Mouse (Mus musculus) CD4-positive, CD25-positive, alpha-beta regulatory T cell, adult 2 months (primary cell): ENCODE results near the gene Pkdrej.
"Not testable (repeated sequence)": the region's sequence is repeated elsewhere in the genome, so short reads cannot be mapped to it uniquely, and the experiment has no call there.

ENCODE experiments used
- DNase-seq: peaks from one replicate; pipeline ENCODE4 v3.0.0-alpha.2; 2012; ENCODE audit warnings: low read depth, low spot score

Pkdrej gene

DNA sequence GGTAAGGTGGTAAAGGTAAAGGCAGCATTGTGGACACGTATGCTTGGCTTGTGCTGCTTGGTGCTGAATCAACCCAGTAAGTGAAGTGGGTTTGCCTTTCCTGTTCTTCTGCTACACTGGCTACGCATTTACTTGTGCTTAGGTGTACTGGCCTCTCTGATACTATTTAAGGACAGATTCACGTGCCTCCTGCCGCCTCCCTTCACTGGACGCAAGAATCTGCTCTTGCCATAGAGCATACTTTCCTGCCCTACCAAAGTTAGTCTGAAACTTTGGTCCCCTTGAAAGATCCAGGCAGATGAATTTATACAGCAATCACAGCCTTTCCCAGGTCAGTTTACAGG lies 11.1 kb downstream of the Pkdrej start:
- DNase-seq, result no peak

DNA sequence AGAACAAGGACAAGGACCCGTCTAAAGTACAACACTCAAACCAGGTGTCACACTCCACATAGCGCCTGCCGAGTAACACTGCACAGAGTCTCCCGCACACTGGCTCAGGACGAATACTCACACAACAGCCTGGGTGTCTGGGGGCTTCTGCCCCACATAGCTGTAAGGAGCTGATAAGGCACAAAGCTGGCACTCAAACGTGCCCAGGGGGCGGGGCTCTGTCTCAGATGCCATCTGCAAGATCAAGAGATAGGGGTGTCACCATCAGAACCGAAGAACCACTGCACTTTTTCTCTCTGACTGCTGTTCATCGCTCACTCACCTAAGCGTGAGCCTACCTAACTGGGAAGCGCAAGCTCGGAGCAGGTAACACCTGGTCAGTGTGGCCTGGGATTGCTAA lies 12.4 kb downstream of the Pkdrej start:
- DNase-seq, result peak; percentile 35

DNA sequence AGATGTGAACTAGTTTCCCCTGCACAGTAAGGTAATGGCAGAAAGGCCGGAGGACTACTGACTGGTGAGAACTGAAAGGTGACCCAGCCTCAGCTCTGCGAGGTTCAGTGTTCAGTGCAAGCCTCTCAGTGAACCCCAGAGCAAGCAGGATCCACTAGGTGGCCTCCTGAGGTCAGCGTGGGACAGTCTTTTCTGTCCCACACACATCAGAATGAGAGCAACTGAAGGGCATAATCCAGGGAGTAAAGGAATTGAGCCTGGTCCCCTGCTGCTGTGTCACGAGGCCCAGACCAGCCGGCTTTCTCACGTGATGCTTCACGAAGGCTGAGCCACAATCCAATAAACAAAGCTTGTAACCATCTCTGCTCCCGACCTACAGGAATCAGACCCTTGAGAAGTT lies 13.1 kb downstream of the Pkdrej start:
- no peak for DNase-seq

DNA sequence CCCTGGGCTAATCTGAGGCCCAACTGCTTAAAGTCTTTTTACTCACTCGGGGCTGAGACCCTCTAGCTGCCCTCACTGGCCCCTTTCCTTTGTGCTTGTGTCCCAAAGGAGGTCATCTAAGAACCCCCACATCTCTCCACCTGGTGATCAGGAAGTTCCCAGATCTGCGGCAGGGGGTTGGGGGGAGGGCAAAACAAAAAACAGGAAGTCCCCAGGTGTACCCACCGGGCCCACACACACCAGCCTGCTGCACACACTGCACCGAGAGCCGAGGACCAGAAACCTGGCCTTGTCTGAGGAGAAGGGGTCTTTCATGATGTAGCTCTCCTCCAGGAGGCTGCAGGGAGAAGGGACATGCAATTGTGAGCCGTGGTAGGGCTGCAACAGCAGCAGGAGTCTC lies 13.5 kb downstream of the Pkdrej start:
- no peak for DNase-seq

DNA sequence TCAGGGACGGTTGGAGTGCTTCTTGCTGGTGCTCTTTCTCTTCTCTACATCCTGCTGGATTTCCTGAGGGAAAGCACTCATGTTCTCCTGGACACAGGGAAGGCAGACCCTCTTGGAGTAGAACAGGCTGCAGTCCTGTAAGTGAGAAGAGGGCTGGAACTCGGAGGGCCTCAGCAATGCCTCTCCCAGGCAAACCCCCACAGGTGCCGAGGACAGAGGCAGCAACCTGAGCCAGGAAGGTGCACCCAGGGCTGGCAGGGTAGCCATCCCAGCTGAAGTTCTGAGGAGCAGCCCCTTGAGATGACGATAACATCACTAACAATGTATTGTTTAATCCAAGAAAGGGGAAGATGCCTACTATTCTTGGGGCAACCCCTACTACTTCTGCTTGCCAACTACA lies 14.1 kb downstream of the Pkdrej start:
- DNase-seq, result no peak

DNA sequence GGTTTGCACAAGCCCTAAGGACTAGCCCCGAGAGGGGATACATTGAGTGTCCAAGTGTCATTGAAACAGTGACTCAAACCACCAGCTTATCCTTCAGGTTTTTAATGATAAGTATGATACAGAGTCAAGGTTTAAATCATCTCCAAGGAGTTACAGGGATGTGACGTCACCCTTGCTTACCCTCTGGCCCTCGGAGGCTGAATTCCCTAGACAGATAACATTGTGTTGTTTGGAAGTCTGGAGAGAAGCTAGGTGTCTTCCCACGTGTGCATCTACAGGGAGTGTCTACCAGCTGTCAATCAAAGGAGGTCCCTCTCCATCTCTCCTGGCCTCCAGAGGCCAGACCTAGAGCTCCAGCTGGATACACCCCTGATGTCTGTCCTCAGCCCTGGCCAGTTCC lies 14.6 kb downstream of the Pkdrej start:
- DNase-seq, result no peak

DNA sequence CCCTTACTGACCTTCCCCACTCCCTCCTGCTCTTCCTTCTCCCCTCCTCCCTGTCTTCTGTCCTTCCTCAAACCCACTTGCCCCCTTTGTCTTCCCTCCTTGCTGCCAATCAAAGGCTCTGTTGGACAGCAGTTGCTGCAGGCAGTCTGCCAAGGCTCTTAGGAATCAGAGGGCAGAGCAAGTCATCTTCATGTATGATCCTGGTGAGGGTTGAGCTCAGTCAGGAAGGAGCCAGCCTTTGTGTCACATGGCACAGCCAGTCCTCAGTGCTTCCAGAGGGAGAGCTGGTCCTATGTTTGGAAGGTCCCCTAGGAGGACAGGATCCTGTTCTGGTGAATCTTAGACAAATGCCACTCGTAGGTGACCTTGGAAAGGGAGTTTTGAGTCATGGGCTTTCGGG lies 18.6 kb downstream of the Pkdrej start:
- DNase-seq, result no peak

DNA sequence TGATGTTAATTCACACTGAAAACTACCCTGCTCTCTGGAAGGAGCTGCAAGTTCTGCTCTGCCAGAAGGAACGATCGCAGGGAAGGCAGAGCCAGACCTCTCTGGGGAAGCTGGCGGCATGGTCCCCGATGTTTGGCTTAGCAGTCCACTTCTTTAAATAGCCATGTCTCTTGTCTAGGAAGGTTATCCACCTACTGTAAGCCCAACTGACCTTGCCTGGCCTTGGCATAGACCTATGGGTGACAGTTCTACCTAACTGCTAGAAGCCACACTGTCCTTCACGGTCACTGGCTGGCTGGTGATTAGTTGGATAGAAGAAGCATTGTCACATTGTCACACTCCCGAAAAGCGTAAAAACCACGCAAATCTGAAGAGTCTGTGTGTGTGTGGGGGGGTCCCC lies 22.9 kb downstream of the Pkdrej start:
- no peak for DNase-seq

DNA sequence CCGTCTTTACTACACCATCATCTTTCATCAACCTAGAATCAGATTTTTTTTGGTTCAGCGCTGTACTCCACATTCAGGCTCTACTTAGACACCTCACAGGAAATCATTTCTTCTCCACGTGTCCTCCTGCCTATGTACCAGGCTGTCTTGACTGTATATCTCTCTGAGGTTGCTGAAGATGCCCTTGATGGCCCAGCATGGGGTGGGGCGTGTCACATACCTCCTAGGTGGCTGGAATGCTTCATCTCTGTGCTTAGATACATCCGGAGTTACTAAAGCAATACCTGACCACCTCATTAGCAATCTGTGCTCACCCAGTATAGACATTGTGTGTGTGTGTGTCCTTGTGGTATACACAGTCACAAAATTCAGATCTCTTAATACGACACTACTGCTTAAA lies 26.0 kb downstream of the Pkdrej start:
- DNase-seq, result no peak

DNA sequence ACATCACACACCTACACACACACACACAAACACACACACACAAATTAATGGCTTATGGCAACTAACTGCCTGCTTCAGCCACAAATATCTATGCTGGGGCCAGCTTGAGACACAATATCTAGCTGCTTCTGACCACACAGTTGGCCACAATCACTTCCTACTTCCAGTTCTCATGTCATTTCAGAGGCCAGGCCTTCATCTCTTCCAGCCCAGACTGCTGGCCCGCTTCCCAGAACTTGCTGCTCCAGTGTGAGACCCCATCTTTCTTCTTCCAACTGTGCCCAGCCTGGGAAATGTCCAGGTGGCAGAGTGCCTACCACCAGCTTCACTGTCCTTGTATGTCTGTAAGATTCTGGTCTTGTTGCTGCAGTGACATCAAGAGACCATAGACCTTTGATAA lies 28.7 kb downstream of the Pkdrej start:
- DNase-seq, result no peak

DNA sequence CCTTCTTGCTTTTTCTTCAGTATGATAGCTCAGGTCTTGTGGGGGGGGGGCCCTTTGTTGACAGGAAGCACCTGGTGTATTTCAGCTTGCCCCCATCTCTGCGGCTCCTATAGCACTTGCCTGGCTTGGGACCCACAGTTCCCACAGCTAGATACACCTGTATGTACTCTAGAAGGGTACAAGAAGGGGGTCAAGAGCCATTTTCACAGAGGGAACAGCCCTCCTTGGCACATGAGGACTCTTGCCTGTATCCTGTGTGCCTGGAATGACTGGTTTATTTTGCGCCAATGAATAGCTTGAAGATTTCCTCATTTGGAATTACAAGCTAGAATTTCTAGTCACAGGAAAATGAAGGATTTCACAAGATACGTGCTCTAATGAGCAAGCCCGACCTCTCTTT lies 30.1 kb downstream of the Pkdrej start:
- no peak for DNase-seq

DNA sequence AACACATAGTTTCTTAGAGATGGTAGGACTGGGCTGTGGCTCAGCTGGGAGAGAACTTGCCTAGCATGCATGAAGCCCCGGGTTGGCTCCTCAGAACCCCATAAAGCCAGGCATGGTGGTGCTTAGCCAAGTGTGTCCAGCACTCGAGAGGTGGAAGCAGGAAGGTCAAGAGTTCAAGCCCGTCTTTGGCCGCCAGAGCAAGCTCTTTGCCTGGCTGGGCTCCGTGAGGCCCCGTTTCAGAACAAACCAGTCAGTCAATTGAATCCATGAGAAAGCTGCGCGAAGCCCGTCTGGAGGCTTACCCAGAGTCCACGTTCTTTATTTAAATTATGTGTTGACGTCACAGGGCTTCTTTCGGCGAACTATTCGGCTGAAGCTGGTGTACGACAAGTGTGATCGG lies 32.9 kb downstream of the Pkdrej start:
- no peak for DNase-seq

DNA sequence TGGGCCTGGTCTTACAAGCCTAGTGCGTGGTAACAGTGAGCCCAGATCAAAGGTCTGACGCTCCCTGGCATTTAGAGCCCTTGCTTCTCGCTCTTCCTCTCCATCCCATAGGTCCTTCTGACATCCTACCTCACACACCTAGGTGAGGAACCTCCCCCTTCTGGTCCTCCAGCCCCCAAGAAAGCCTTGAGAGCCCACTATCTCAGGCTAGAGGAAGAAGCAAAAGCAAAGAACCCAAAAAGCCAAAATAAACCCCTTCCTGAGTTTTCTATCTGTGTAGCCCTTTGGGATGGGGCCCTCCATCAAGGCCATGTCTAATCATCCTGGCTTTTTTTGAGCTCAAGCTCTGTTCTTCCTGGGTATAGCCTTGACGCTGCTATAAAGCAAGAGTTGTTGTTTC lies 33.5 kb downstream of the Pkdrej start:
- no peak for DNase-seq

DNA sequence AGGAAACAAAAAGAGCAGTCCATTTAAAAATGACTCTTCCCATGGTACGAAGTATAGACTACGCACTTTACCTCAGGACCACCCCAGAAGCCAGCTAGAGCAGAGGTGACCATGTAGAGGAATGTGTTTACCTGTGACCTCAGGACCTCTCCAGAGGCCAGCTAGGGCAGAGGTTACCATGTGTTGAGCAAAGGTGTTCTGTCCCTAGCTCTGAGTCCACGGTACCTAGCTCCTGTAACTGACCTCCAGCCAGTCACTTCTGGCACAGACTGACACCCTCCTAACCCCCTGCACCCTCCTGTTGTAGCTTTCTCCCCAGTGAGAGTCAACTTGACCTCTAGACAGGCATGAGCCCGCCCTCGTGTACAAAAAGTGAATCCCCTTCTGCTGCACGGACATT lies 34.1 kb downstream of the Pkdrej start:
- DNase-seq, result no peak

DNA sequence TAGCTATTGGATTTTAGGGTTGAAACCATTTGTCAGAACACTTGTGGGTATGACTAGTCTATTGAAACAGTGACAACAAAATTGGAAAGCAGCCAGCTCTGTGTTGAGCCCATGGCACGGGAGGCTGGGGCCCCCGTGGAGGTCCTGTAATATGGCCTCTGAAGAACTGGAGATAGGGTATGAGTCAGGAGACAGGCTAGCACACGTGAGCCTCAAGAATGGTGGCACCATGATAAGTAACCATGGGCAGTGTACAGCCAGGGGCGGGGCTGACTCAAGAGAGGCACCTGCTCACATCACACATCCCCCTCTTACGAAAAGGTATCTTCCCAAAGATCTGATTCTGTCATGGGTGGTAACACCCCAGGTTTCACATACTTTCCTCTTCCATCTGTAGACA lies 34.8 kb downstream of the Pkdrej start:
- DNase-seq, result no peak

DNA sequence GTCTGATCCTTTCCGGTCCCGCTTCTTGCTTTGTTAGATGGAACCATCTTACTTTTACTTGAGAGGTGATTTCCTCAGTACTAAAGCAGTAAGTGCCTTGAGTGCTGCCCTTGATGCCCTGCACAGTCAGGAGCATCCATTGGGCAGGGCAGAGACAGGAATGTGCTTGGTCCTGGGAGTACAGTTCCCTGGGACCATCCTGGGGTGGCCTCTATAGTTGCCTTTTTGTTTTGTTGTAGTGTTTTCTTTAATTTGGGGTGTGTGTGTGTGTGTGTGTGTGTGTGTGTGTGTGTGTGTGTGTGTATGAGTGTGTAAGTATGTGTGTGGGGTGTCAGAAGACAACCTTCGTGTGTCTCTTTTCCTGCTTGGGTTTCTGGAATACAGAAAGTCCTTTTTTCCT lies 37.2 kb downstream of the Pkdrej start:
- DNase-seq, result no peak

DNA sequence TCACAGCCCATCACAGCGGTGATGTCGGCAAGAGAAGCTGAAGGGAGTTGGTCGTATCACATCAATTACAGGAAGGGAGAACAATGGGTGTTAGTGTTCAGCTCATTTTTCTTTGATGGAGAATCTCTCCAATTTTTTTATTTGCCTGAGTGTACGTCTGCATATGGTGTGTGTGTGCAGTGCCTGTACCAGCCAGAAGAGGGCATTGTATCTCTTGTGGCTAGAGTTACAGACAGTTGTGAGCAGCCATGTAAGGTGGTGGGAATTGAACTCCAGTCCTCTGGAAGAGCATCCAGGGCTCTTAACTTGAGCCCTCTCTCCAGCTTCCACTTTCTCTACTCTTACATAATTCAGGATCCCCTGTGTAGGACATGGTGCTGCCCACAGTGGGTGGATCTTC lies 38.4 kb downstream of the Pkdrej start:
- peak; percentile 9 for DNase-seq

DNA sequence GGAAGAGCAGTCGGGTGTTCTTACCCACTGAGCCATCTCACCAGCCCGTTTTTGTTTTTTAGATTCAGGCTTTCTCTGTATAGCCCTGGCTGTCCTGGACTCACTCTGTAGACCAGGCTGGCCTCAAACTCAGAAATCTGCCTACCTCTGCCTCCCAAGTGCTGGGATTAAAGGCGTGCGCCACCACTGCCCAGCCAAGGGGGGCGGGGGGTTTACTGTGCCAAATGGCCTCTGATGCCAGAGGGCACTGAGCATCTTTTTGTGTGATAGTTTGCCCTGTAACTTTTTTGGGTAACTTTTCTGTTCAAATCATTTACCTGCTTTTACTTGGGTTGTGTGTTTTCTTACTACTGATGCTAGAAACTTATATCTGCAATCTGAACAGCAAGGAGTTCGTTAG lies 42.6 kb downstream of the Pkdrej start:
- not testable (repeated sequence) for DNase-seq

DNA sequence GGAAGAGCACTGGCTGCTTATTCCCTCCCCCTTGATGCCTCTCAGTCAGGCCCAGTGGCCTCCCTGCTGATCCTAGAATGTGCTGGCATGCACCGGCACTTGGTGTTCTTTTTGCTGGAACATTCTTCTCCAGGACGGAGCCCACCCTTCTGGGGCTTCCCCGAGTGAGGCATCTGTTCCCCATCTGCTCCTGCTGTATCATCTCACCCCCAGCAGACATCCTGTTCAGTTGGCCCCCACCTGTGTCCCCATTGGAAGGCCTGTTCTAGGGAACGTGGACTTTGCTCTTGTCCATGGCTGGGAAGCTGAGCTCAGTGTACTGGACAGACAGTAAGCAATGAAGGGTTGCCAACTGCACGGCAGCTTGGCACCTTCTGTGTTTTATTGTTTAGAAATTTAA lies 44.8 kb downstream of the Pkdrej start:
- no peak for DNase-seq

DNA sequence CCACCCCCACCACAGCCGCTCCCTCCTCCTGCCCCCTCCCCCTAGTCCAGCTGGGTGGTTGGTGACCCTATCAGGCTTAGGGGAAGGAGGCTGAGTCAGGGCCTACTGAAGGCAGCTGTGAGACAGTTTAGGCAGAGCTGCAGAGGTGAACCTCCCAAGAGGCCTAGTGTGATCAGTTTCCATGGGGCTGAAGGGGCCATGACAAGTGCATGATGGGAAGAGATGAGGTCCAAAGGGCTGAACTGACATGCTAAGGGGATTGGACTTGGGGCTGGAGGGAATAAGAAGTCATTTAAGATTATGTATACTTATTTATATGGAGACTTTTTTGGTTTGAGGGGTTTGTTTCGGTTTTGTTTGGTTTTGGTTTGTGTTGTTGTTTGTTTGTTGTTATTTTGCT lies 45.3 kb downstream of the Pkdrej start:
- DNase-seq, result no peak

DNA sequence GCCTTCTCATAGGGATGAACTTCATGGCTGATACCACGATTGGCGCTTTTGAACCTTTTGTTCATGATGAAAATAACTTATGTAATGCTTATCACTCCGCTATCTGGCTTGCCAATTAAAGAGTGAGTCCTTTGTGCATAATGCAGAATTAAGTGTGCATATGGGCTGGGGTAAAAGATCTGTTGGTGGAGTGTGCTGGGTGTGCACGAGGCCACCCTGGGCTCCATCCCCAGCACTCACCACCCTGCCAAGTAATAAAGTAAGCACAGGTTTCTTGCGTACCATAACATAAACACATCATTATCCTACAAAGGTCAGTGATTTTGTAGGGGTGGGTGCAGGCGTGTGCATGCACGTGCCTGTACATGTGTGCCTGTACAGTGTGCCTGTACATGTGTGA lies 46.5 kb downstream of the Pkdrej start:
- no peak for DNase-seq

DNA sequence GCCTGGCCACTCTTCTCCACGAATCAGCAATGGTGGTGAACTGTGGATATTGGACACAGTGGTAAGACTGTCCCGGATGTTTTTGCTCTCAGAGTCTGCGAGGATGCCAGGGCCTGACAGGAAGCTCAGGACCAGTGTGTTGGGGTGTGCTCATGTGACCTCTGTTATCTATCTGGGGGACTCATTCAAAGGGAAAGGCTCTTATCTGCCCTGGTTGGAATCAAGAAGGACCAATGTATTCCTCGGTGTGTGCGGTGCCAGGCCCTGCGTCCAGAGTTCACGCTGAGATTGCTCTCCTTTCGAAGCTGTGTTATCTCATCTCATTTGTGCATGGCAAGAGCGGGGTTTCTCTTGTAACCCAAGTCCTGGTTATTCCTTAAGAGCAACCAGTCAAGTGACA lies 47.1 kb downstream of the Pkdrej start:
- DNase-seq, result no peak

DNA sequence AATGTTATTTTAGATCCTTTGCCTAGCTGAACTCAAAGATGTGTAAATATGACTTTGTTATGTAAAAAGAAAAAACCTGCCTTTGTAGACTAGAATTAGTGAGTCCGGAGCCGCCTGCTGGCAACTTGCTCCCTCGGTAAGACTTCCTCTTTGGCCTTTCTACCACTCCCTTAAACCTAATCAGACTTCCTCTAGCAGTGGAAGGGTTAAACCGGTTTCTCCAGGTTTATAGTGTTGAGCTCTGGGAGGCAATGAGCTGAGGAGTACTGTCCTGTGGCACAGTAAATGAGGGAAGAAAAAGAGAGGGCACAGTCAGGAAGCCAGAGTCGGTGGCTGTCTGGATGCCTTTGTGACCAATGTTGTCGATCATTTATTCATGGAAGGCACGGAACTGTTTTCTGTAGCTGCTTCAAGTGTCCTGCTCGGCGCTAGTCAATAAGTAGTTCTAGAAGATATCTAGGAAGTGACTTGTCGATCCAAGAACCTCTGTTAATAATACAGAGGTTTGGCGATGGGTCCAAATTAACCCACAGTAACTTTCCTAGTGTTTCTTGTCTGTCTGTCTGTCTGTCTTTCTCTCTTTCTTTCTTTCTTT lies 49.3 kb downstream of the Pkdrej start:
- no peak for DNase-seq

DNA sequence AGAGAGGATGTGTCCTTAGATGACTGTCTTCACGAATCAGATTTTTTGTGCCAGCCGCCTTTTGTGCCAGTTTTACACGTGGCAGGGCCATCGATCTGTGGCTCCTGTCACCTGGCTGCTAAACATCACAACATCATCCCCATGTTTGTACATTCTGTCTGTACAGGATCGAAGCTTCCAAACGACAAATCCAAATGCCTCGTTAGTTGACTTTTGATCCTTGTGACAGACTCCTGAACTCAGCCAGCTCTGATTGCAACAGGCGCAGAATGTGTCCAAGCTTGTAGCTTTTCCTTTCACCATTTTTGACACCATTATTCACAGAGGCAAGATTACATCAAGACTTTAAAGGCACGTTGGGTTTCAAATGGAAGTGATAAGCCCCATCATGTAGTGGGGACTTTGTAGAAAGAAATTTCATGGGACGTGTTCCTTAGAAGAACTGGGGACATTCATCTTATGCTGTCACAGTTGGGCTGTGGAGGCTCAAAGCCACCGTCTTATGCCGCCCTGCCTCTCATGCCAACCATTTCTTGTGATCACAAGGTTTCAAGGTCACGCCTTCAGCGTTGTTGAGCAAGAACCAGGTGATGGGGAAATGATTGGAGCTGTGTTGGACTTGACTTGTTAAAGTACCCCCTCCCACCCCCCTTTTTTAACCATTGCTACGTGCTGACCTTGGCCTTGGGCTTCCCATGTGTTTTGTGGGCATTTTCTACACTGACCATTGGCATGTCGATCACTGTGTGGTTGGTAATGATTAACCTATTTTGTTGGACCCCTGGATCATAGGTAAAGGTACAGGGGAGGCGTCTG lies 50.0 kb downstream of the Pkdrej start:
- DNase-seq, result no peak
